Mouse (Mus musculus): ENCODE data around the gene Tex26.

Gene Tex26

GRCm38 (mm10) chr5:149439531-149440179, at the start of gene Tex26:
Gene Tex26 (plus strand): TSS chr5:149439660.
- DNase-seq = peak; percentile 52

GRCm38 (mm10) chr5:149391574-149392375, 47.7 kb upstream of the Tex26 start:
- DNase-seq = no peak

- no peak for DNase-seq
Measured at GRCm38 (mm10) chr5:149392420-149392988, 47.0 kb upstream of the Tex26 start.

DNA sequence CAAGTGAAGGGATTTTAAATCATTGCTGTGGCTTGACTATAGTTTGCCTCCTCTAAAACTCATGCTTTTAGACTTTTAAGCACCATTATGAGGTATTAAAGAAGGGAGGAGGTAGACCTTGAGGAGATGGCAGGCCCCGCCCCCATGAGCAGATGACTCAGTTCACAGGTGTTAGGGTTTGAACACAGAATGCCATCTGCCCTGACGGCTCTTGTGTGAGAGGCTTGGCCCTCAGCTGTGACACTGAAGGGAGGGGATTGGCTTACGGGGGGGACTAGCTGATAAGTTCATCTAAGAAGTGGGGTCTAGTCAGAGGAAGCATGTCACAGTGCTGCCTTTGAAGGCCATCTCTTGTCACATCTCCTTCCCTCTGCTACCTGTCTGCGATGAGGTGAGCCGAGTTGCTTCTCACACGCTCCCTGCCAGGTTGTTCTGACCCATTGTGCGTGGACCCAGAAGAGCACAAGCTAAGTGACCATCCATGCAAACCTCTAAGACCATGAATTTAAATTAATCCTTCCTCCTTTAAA, 37.9 kb upstream of the Tex26 start:
- no peak for DNase-seq

DNA sequence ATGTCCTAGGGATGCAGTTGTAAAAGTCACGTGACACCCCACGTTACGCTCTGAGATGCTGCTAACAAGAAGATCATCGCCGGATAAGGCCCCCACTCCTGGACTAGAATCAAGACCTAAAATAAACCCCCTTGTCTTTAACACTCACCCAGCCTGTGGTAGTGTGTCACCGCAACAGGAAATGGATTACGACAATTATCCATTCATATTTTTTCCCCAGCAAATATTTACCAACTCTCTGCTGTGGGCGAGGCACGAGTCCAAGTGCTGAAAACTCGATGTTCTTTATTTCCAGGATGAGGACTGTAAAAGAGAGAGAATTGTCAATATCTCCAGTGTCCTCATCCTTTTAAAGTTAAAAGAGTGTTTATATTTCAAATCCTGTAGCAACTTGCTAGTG, 37.4 kb upstream of the Tex26 start:
- no peak for DNase-seq

GRCm38 (mm10) chr5:149403386-149403785, 36.1 kb upstream of the Tex26 start:
- peak; percentile 33 for DNase-seq

DNA sequence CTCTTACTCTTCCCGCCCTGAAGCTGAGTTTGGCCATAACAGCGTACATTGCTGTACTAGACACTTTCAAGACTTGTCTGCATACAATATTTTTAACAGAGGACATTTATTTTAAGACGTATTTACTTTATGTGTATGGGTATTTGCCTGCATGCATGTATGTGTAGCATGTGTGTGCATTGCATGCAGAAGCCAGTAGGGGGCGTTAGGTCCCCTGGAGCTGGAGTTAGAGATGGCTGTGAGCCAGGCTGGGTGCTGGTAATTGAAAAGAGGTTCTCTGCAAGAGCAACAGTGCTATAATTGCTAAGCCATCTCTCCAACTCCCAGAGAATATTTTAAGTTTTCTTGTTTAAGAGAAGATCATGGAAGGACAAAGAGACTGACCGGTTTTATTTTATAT, 34.8 kb upstream of the Tex26 start:
- no peak for DNase-seq

- no peak for DNase-seq
Measured at GRCm38 (mm10) chr5:149406791-149407276, 32.6 kb upstream of the Tex26 start.

- no peak for DNase-seq
Measured at GRCm38 (mm10) chr5:149409502-149409901, 30.0 kb upstream of the Tex26 start.

DNA sequence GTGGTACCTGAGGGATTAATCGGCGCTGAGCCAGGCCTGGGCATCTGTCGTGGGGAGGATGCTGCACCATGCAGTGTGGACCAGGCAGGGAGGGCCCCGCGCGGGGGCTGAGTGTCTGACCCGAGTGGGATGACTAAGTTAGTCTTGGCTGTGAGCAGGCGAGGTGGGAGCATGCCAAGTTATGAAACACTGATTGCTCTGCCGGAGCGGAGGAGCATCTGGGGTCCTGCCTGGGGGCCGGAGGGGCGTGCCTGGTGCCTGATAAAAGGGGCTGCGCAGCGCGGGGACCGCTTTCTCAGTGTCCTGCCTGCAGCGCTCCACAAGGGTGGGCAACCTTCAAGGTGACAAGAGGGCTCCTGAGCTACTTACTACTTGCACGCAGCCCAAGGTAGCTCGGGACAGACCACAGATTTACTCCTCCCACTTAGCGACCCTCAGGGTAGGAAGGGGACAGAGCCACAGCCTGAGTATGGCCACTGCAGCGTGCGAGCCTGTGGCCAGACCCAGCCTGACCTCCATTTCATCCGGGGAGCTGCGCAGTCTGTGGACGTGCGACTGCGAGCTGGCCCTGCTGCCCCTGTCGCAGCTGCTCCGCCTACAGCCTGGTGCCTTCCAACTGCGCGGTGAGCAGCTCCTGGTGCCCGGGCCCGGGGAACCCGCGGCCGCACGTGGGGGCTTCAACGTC, 27.8 kb upstream of the Tex26 start, which contains the start of gene Medag:
Gene Medag, plus strand, starts transcription at position 241 of the 685 bp plus-strand sequence.
- DNase-seq = peak; percentile 54

- DNase-seq = no peak
Measured at GRCm38 (mm10) chr5:149412194-149412575, 27.3 kb upstream of the Tex26 start.

DNA sequence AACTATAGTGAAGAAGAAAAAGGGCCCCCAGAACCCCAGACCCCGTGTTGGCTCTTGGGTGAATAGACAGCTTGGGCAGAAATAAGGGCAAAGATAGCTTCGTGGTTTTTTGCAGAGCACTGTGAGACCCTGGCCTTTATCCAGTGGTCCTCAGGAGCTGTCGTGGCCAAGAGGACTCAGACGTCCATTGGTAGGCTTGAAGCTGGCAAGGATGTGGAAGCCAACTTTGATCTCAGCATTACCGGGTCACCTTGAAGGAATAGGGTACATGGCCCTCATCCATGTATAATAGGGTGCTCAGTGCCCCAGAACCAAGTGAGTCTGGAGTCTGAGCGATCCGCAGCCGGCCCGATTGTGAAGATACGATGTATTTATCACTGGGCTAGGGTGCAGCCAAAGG, 26.8 kb upstream of the Tex26 start:
- DNase-seq = no peak

GRCm38 (mm10) chr5:149414369-149415167, 24.9 kb upstream of the Tex26 start:
- DNase-seq = no peak

- no peak for DNase-seq
Measured at GRCm38 (mm10) chr5:149417381-149417780, 22.1 kb upstream of the Tex26 start.

- no peak for DNase-seq
Measured at GRCm38 (mm10) chr5:149426525-149426924, 12.9 kb upstream of the Tex26 start.

- no peak for DNase-seq
Measured at GRCm38 (mm10) chr5:149427277-149428060, 12.0 kb upstream of the Tex26 start.

DNA sequence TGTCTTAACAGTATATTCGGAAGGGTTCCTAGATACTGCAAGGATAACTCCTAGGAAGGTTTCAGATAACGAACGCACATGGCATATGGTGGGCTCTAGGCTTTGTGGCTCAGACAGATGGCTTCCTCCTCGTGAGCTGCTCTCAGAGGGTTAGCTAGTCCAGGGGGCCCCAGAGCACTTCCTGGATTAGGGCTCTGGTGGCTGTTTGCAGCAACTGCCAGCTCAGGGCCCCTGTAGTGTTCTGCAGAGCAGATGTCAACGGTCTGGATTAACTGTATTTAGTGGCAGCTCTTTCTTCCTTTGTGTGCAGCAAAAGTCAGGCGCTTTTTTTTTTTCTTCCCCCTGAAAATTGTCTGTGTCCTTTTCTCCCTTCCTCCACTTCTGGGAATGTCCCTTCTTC, 11.1 kb upstream of the Tex26 start:
- no peak for DNase-seq

- DNase-seq = peak; percentile 81
Measured at GRCm38 (mm10) chr5:149428810-149429255, 10.6 kb upstream of the Tex26 start.

- no peak for DNase-seq
Measured at GRCm38 (mm10) chr5:149429541-149429940, 9.9 kb upstream of the Tex26 start.

DNA sequence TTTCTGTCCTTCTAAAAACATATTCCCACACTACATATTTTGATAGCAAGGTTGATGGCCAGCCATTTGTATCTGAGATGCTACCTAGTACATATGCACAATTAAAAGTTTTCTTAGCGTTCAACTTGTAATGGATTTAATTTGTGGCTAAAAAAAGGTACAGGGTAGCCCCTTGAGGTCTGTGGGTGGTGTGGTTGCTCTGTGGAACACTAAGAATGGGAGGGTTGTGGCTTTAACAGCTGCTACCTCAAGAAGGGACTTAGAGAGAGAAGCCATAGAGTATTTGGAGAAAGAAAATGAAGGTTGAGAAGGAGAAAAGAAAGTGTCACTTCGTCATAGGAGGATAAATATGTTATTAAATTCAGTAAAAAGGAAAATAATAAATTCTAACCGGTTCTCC, 8.5 kb upstream of the Tex26 start:
- DNase-seq = no peak

DNA sequence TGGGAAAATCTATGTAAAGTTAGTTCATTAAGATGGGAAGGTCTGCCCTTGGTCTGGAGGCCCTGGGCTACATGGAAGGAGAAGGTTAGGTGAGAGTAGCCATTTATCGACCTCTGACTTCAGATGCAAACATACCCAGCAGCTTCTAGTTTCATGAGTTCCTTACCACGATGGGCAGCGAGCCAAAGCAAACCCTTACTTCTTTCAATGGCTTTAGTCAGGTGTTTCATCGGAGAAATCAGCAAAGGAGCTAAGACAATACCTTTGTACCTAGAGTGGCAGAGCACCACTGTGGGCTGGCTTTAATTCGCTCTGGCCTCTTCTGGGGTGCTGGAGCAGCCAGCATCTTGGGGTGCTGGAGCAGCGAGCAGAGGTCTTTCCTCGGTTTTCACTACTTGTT, 5.8 kb upstream of the Tex26 start:
- DNase-seq = no peak

All from kidney, postnatal 14 days (tissue).